Mouse (Mus musculus) embryonic facial prominence, embryonic 14.5 days (tissue): Measurements from ENCODE around the gene Pih1d2. TPM values are rescaled to one million over a fixed set of nuclear protein-coding genes. Genes with fewer than 3 reads are reported as not detected.

Source experiments
- ATAC-seq: fragments of 200-750 bp; cut with Nextera tagmentation; 2 replicates; pipeline ENCODE4 v1.8.0; 2017; ENCODE audit warnings: low read depth, moderate number of reproducible peaks, moderate TSS enrichment
- DNase-seq: peaks from one replicate; pipeline ENCODE4 v3.0.0-alpha.2; 2015; ENCODE audit warnings: low spot score
- H3K27ac ChIP-seq: fragments of 300-500 bp; sonication (generic); replicated peaks from 2 replicates; pipeline ENCODE4 v1.5.1; 2014; ENCODE audit warnings: low read depth, mild to moderate bottlenecking, low read length, moderate library complexity
- H3K27me3 ChIP-seq: fragments of 300-500 bp; sonication (generic); replicated peaks from 2 replicates; pipeline ENCODE4 v1.6.1; 2014; ENCODE audit warnings: low read length; ENCODE audit not compliant: control insufficient read depth, insufficient read depth
- H3K36me3 ChIP-seq: fragments of 300-500 bp; sonication (generic); 2 replicates; pipeline ENCODE4 v1.6.1; 2014; ENCODE audit warnings: low read length, mixed read lengths; ENCODE audit not compliant: control insufficient read depth, insufficient read depth
- H3K4me1 ChIP-seq: fragments of 300-500 bp; sonication (generic); 2 replicates; pipeline ENCODE4 v1.6.1; 2014; ENCODE audit warnings: antibody characterized with exemption, low read length; ENCODE audit not compliant: control insufficient read depth, insufficient read depth
- H3K4me2 ChIP-seq: fragments of 300-500 bp; sonication (generic); 2 replicates; pipeline ENCODE4 v1.6.1; 2014; ENCODE audit warnings: low read depth, mild to moderate bottlenecking, low read length, moderate library complexity, mixed read lengths
- H3K4me3 ChIP-seq: fragments of 300-500 bp; sonication (generic); 2 replicates; pipeline ENCODE4 v1.5.1; 2014; ENCODE audit warnings: low read depth, mild to moderate bottlenecking, low read length
- H3K9ac ChIP-seq: fragments of 300-500 bp; sonication (generic); 2 replicates; pipeline ENCODE4 v1.6.1; 2014; ENCODE audit warnings: low read depth, mild to moderate bottlenecking, low read length, moderate library complexity, mixed read lengths
- H3K9me3 ChIP-seq: fragments of 300-500 bp; sonication (generic); 2 replicates; pipeline ENCODE4 v1.6.1; 2016; ENCODE audit warnings: low read length; ENCODE audit not compliant: control insufficient read depth
- WGBS: fragments of 180-500 bp; shearing (Covaris S2); extraction: QIAGEN DNeasy Blood & Tissue Kit; methylation state at CpG from one replicate; pipeline ENCODE4 v1.1.7; 2014; 5-methylcytosine and 5-hydroxymethylcytosine counted together
- polyA plus RNA-seq: library from polyadenylated mRNA; unstranded; fragments of >200 nt; fragmentation: Nextera tagmentation; extraction: Ambion mirVana; gene quantifications from 2 replicates; pipeline ENCODE4 v1.2.1, GENCODE M21; 2014

Gene Pih1d2
- polyA plus RNA-seq, 1 experiment from 2014 or later: 5.8 TPM

DNA sequence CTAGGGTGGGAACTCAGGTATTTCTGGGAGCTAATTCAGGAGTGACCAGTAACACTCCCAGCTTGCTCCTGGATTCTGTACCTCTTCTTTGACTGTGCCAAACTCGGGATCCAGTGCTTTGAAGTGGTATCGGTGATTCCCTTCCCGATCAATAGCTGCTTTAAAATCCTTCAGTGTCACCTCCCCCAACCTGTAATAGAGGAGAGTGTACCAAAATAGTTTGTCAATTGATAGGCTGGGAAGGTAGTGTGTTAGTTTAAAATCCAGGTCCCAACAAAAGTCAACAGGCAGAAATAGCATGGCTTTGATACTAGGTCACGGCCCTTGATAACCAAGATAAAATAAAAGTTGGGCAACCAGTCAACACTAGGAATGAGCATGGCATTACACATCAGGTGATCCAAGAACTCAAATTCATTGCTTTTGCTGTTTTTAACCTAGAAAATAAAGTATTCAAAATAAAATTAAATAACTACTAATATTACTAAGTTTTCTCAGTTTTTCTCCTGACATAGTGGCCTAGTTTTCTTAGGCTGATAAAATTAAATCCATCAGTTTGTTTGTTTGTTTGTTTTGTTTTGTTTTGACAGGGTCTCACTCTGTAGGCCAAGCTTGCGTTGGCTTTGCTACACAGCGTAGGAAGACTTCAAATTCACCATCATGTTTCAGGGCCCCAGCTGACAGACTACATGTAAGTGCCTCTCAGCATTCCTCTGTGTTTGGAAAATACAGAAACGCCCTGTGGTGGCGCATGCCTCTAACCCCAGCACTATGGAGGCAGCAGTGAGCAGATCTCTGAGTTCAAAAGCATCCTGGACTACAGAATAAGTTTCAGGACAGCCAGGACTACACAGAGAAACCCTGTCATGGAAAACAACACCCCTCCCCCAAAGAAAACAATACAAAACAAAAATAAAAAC lies 50.7 kb downstream of the Pih1d2 start:
- DNase-seq (no peak), ATAC-seq (no peak)
- H3K4me3 ChIP-seq: no peak overlapping the region
- H3K4me1 ChIP-seq: no peaks in the 10 kb centered on the region
- peaks cover 30% of the 10 kb centered on the region for H3K36me3 ChIP-seq
- H3K4me2 ChIP-seq: no peak overlapping the region
- H3K27ac ChIP-seq: no peak overlapping the region
- WGBS: 78% methylated on average over 8 of the region's 8 CpGs
- no peak overlapping the region for H3K9ac ChIP-seq
- no peaks in the 10 kb centered on the region for H3K9me3 ChIP-seq
- H3K27me3 ChIP-seq: no peaks in the 10 kb centered on the region

DNA sequence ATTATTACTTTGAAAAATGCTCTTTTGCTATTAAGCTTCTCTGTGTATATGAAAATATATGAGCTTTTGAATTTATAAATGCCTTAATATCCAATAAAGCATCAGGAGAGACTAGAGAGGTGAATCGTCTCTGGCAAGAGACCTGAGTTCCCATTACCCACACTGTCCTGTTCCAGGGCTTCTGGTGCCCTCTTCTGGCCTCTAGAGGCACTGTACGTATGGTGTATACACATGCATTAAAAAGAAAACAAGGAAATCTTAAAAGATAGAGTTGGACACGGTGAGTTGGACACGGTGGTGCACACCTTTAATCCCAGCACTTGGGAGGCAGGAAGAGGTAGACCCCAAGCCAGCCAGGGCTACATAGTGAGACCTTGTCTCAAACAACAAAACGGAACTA lies 53.6 kb downstream of the Pih1d2 start:
- no peaks in the 10 kb centered on the region for H3K9me3 ChIP-seq
- 28% methylated on average over 5 of the region's 5 CpGs for WGBS
- H3K27me3 ChIP-seq: no peaks in the 10 kb centered on the region
- H3K4me3 ChIP-seq: no peak overlapping the region
- DNase-seq: peak; percentile 53
- H3K4me1 ChIP-seq: no peaks in the 10 kb centered on the region
- no peak overlapping the region for H3K4me2 ChIP-seq
- no peak overlapping the region for H3K9ac ChIP-seq
- H3K27ac ChIP-seq: no peak overlapping the region
- ATAC-seq: peak; percentile 71; the same call in 1 of the 2 replicates
- peaks cover 24% of the 10 kb centered on the region for H3K36me3 ChIP-seq

Other genes with a start within 250 kb of the Pih1d2 start
- gene Plet1, start 122.8 kb upstream of the Pih1d2 start, polyA plus RNA-seq: 2.7 and 7.1 TPM in 2 replicates
- 61.3 and 63.3 TPM in 2 replicates for gene Pts, start 88.6 kb upstream of the Pih1d2 start, polyA plus RNA-seq
- gene Il18, start 62.5 kb upstream of the Pih1d2 start, polyA plus RNA-seq: 6.1 and 7.7 TPM in 2 replicates
- 0.15 and 0.16 TPM in 2 replicates for gene Bco2, start 62.1 kb upstream of the Pih1d2 start, polyA plus RNA-seq
- gene Tex12, start 56.0 kb upstream of the Pih1d2 start, polyA plus RNA-seq: 0.21 TPM in 1 of 2 replicates, not detected in the other
- 300 and 330 TPM in 2 replicates for gene Sdhd, start 13.5 kb upstream of the Pih1d2 start, polyA plus RNA-seq
- 239 and 285 TPM in 2 replicates for gene Timm8b, start 13.4 kb upstream of the Pih1d2 start, polyA plus RNA-seq
- gene Nkapd1, start 143 bp downstream of the Pih1d2 start, polyA plus RNA-seq: 21.5 and 24.3 TPM in 2 replicates
- 60.1 and 65.9 TPM in 2 replicates for gene Dlat, start 42.5 kb downstream of the Pih1d2 start, polyA plus RNA-seq
- 14.0 and 16.9 TPM in 2 replicates for gene Dixdc1, start 122.2 kb downstream of the Pih1d2 start, polyA plus RNA-seq
- gene 2310030G06Rik, start 129.2 kb downstream of the Pih1d2 start, polyA plus RNA-seq: 4.0 and 6.8 TPM in 2 replicates
- 218 and 275 TPM in 2 replicates for gene Cryab, start 134.0 kb downstream of the Pih1d2 start, polyA plus RNA-seq
- gene Hspb2, start 135.0 kb downstream of the Pih1d2 start, polyA plus RNA-seq: 112 and 136 TPM in 2 replicates
- 10.2 and 14.2 TPM in 2 replicates for gene Fdxacb1, start 150.9 kb downstream of the Pih1d2 start, polyA plus RNA-seq
- gene Alg9, start 157.7 kb downstream of the Pih1d2 start, polyA plus RNA-seq: 35.7 and 38.2 TPM in 2 replicates
- 32.5 and 41.2 TPM in 2 replicates for gene 1110032A03Rik, start 158.2 kb downstream of the Pih1d2 start, polyA plus RNA-seq
- 55.7 and 60.0 TPM in 2 replicates for gene Ppp2r1b, start 228.0 kb downstream of the Pih1d2 start, polyA plus RNA-seq